Mouse (Mus musculus): ENCODE measurements at regions not wholly inside any gene's neighbourhood (a gene's known extent, or its start where the extent isn't known, plus 50 kb on each side); places are given as distances from the start of the nearest gene placed in this dataset.

DNA sequence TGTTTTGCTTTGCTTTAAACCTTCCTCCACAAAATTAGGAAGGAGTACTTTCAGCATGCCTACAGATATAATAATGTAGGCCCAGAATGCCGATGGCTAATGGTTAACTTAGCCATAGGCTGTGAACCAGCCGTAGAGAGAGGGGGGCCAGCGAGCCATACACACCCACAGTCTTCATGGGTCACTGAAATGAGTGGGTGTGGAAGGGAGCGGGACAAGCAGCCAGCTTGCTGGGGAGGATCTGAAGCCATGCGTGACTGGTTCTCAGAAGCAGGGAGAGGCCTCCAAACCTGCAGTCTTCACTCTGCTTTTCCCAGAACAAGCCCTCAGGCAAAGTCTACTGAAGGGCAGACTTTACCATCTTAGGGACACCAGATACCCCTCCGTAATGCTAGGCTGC lies 50.8 kb upstream of the Ptpn13 start:
- no peak overlapping the region for H3K27ac ChIP-seq (ENCODE audit: low read depth, low read length)
- H3K4me2 ChIP-seq (ENCODE audit: low read depth, low read length, severe bottlenecking): no peak overlapping the region
- no peaks in the 10 kb centered on the region for H3K9me3 ChIP-seq (ENCODE audit: control insufficient read depth, low read length)
- H3K27me3 ChIP-seq (ENCODE audit: control insufficient read depth, insufficient read depth, low read length): no peaks in the 10 kb centered on the region
- H3K4me3 ChIP-seq (ENCODE audit: low read depth, low read length): no peak overlapping the region
- DNase-seq (ENCODE audit: low spot score) (no peak), ATAC-seq (replicated peaks; ENCODE audit: low FRiP score) (no peak)
- H3K36me3 ChIP-seq (ENCODE audit: control insufficient read depth, insufficient read depth, low read length): no peaks in the 10 kb centered on the region
- WGBS: 85% methylated on average over 6 of the region's 6 CpGs
- H3K4me1 ChIP-seq (replicated peaks; ENCODE audit: control insufficient read depth, insufficient read depth, low read length): no peaks in the 10 kb centered on the region
- no peak overlapping the region for H3K9ac ChIP-seq (ENCODE audit: low read length)

DNA sequence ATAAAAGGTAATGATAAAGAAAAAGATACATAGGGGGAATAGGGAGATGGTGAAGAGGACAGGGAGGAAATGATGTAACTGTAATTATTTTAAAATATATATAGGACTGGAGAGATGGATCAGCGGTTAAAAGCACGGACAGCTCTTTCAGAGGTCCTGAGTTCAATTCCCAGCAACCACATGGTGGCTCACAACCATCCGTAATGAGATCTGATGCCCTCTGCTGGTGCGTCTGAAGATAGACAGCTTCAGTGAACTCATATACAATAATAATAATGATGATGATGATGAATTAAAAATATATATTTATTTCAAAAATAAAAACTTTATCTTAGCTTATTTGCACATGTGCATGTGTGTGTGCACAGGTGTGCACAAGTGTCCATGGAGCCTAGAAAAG lies 51.9 kb upstream of the Ptpn13 start:
- H3K9ac ChIP-seq (ENCODE audit: low read length): no peak overlapping the region
- no peaks in the 10 kb centered on the region for H3K27me3 ChIP-seq (ENCODE audit: control insufficient read depth, insufficient read depth, low read length)
- H3K4me3 ChIP-seq (ENCODE audit: low read depth, low read length): no peak overlapping the region
- H3K4me2 ChIP-seq (ENCODE audit: low read depth, low read length, severe bottlenecking): no peak overlapping the region
- no peaks in the 10 kb centered on the region for H3K36me3 ChIP-seq (ENCODE audit: control insufficient read depth, insufficient read depth, low read length)
- ATAC-seq (replicated peaks; ENCODE audit: low FRiP score): no peak
- no peak for DNase-seq (ENCODE audit: low spot score)
- no peaks in the 10 kb centered on the region for H3K9me3 ChIP-seq (ENCODE audit: control insufficient read depth, low read length)
- WGBS: 94% methylated on average over 4 of the region's 4 CpGs
- H3K4me1 ChIP-seq (replicated peaks; ENCODE audit: control insufficient read depth, insufficient read depth, low read length): no peaks in the 10 kb centered on the region
- H3K27ac ChIP-seq (ENCODE audit: low read depth, low read length): no peak overlapping the region

DNA sequence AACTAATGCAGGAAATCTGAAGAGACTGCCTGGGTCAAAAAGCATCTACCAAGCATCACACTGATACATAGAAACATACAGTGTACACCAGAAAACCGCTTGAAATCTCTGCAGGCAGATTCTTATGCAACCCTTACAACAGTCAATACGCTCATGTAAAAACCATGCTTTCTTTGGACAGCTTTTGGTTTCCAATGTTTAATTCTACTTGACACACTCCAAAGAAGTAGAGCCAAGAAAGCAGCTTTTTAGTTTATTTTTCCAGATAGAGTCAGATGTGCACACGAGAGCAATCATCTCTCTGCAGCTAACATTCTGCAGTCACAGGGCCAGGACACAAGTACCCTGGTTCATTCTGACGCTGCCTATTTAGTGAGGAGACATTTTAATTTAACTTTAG lies 54.5 kb upstream of the Ptpn13 start:
- Histone ChIP-seq H3K4me2 (ENCODE audit: low read depth, low read length, severe bottlenecking) (no peak overlapping the region), H3K27ac (ENCODE audit: low read depth, low read length) (no peak overlapping the region), H3K9ac (ENCODE audit: low read length) (no peak overlapping the region), H3K27me3 (ENCODE audit: control insufficient read depth, insufficient read depth, low read length) (no peaks in the 10 kb centered on the region), H3K9me3 (ENCODE audit: control insufficient read depth, low read length) (no peaks in the 10 kb centered on the region), H3K4me1 (replicated peaks; ENCODE audit: control insufficient read depth, insufficient read depth, low read length) (no peaks in the 10 kb centered on the region), H3K36me3 (ENCODE audit: control insufficient read depth, insufficient read depth, low read length) (no peaks in the 10 kb centered on the region), H3K4me3 (ENCODE audit: low read depth, low read length) (no peak overlapping the region)
- ATAC-seq (replicated peaks; ENCODE audit: low FRiP score) (no peak), DNase-seq (ENCODE audit: low spot score) (no peak)
- 87% methylated on average over 4 of the region's 4 CpGs for WGBS

DNA sequence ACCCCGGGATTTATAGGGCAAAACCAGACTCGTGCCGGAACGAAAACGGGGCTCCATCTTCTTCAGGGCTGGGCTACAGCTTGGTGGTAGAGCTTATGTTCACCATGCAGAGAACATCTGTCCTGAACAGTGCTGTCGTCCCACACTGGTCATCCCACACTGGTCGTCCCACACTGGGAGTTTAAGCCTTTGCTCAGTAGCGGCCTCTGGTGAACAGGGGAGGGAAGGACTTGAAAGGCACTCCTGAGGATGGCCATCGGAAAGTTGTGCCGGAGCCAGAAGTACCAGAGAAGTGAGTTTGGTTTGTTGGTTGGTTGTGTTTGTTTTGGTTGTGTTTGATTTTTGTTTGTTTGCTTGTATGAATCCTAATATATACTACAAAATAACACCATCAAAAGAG lies 56.0 kb upstream of the Ptpn13 start:
- Histone ChIP-seq H3K4me3 (ENCODE audit: low read depth, low read length) (no peak overlapping the region), H3K9me3 (ENCODE audit: control insufficient read depth, low read length) (no peaks in the 10 kb centered on the region), H3K36me3 (ENCODE audit: control insufficient read depth, insufficient read depth, low read length) (no peaks in the 10 kb centered on the region), H3K9ac (ENCODE audit: low read length) (no peak overlapping the region), H3K4me2 (ENCODE audit: low read depth, low read length, severe bottlenecking) (no peak overlapping the region), H3K27ac (ENCODE audit: low read depth, low read length) (no peak overlapping the region), H3K27me3 (ENCODE audit: control insufficient read depth, insufficient read depth, low read length) (no peaks in the 10 kb centered on the region), H3K4me1 (replicated peaks; ENCODE audit: control insufficient read depth, insufficient read depth, low read length) (0 out of 2 replicates have a peak, but pooled peaks cover 2% of the 10 kb centered on the region)
- DNase-seq (ENCODE audit: low spot score) (no peak), ATAC-seq (replicated peaks; ENCODE audit: low FRiP score) (no peak)
- WGBS: 83% methylated on average over 10 of the region's 10 CpGs

DNA sequence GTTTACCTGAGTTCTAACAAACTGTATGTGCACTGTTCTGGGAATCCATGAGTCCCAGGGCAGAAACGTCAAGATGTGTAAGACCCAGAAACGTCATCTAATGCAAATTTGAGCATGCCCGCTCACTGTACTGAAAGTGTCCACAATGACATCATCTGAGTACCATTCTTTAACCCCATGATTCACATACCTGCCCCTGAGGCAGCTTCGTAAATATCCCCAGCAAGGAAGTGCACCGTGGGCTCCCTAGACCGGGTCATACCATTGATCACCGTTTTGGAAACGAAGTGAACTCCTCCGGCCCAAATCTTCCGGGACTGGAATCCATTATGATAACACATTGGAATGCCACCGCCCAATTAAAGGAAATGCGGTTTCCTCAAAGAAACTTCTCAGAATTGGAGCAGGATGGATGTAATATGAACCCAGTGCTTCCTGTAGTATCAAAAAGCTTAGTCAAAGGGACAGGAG lies 57.8 kb upstream of the Ptpn13 start:
- no peaks in the 10 kb centered on the region for H3K9me3 ChIP-seq (ENCODE audit: control insufficient read depth, low read length)
- no peaks in the 10 kb centered on the region for H3K36me3 ChIP-seq (ENCODE audit: control insufficient read depth, insufficient read depth, low read length)
- H3K4me2 ChIP-seq (ENCODE audit: low read depth, low read length, severe bottlenecking): no peak overlapping the region
- 77% methylated on average over 12 of the region's 12 CpGs for WGBS
- no peak overlapping the region for H3K4me3 ChIP-seq (ENCODE audit: low read depth, low read length)
- 0 out of 2 replicates have a peak, but pooled peaks cover 2% of the 10 kb centered on the region for H3K4me1 ChIP-seq (replicated peaks; ENCODE audit: control insufficient read depth, insufficient read depth, low read length)
- H3K27ac ChIP-seq (ENCODE audit: low read depth, low read length): no peak overlapping the region
- DNase-seq (ENCODE audit: low spot score) (no peak), ATAC-seq (replicated peaks; ENCODE audit: low FRiP score) (no peak)
- no peak overlapping the region for H3K9ac ChIP-seq (ENCODE audit: low read length)
- no peaks in the 10 kb centered on the region for H3K27me3 ChIP-seq (ENCODE audit: control insufficient read depth, insufficient read depth, low read length)

DNA sequence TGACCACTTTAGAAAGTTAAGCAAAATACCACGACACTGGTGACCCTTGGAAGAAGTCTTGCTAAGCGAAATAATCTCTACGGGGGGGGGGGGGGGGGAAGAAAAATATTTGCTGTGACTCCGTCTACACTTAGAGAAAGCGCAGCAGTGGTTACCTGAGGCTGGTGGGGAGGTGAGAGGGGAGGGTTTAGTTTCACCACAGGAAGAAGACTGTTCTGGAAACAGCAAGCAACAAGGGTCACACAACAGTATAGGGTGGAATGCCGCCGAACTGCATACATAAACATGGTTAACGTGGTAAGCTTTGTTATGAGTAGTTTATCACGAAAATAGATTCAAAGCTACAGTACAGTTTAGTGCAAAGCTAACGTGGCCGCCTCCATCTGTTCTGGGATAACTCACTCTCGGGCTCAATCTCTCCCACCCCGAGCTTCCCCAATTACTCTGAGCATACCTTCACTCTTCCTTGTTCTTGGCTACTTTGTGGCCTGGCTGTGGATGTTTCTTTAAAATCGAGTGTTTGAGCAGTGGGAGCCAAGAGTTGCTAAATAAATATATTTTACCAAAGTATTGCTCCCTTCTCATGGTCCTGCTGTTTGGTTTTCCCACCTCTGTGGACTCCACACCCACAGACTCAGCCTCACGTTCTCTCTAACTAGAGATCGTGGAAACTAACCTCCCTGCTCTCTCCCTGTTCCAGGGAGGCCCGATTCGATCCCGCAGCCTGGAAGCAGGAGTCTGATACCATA lies 59.1 kb upstream of the Ptpn13 start:
- no peak overlapping the region for H3K9ac ChIP-seq (ENCODE audit: low read length)
- H3K27me3 ChIP-seq (ENCODE audit: control insufficient read depth, insufficient read depth, low read length): no peaks in the 10 kb centered on the region
- no peak overlapping the region for H3K4me2 ChIP-seq (ENCODE audit: low read depth, low read length, severe bottlenecking)
- no peak overlapping the region for H3K27ac ChIP-seq (ENCODE audit: low read depth, low read length)
- H3K4me1 ChIP-seq (replicated peaks; ENCODE audit: control insufficient read depth, insufficient read depth, low read length): 0 out of 2 replicates have a peak, but pooled peaks cover 2% of the 10 kb centered on the region
- no peaks in the 10 kb centered on the region for H3K36me3 ChIP-seq (ENCODE audit: control insufficient read depth, insufficient read depth, low read length)
- H3K9me3 ChIP-seq (ENCODE audit: control insufficient read depth, low read length): no peaks in the 10 kb centered on the region
- no peak for DNase-seq (ENCODE audit: low spot score)
- no peak for ATAC-seq (replicated peaks; ENCODE audit: low FRiP score)
- no peak overlapping the region for H3K4me3 ChIP-seq (ENCODE audit: low read depth, low read length)
- WGBS: 95% methylated on average over 19 of the region's 19 CpGs

DNA sequence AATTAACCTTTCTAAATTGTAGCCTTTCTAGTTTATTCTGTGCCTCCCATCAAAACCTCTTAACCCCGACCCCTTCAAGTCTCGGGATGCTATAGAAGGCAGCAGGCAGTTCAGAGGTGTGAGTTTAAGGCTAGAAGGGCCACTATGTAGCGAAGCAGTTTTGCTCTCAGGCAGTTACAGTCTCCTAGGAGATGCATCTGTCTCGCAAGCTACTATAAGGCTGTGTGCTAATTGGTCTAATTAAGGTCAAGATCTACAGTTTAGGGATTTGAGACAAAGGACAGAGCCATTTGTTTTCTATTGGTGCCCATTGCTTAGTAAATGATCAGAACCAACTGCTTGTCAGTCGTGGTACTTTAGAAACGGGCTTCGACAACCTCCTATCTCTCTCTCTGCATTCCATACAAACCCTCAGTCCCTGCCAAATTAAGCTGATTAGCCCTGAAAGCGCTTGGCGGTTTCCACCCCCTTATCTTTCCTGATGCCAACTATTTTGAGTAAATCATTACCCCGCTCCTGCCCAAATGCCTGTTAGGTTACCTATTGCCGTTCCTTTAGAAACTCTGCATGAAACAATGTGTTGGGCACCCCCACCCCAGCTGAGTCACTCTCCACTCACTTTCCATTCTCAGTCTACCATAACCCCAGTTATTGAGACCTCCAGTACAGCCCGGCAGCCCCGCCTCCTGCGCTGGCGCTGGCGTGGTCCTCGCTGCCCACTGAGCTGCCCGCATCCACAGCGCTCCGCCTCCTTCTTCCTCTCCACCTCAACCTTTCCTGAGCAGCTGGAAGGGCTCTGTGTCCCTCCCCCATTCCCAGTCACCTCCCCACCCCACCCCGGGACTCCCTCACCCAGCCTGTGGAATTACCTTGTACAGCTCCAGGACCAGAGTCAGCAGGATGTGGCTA lies 59.9 kb upstream of the Ptpn13 start:
- no peak for DNase-seq (ENCODE audit: low spot score)
- no peaks in the 10 kb centered on the region for H3K9me3 ChIP-seq (ENCODE audit: control insufficient read depth, low read length)

DNA sequence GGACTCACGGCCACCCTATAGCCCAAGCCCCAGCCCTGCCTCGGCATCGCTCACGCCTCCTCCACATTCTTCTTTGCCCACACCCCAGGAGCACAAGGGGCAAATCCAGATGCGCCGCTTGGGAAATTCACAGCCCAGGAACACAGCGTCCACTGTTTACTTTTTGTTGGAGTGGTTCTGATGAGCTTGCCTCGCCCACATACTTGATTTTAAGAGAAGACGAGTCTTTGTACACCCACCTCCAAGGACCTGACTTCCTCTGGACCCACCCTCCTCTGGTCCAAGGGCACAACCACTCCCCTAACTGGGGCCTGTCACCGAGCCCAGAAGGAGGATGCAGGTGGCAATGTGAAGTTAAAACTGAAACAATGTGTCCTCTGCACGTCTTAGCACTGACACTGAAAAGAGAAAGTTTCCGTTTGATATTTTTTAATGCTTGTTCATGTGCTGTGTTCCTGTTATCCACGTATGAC lies 64.2 kb upstream of the Ptpn13 start:
- 82% methylated on average over 13 of the region's 13 CpGs for WGBS
- no peaks in the 10 kb centered on the region for H3K9me3 ChIP-seq (ENCODE audit: control insufficient read depth, low read length)
- H3K27ac ChIP-seq (ENCODE audit: low read depth, low read length): no peak overlapping the region
- ATAC-seq (replicated peaks; ENCODE audit: low FRiP score): no peak
- 0 out of 2 replicates have a peak, but pooled peaks cover 2% of the 10 kb centered on the region for H3K4me1 ChIP-seq (replicated peaks; ENCODE audit: control insufficient read depth, insufficient read depth, low read length)
- H3K36me3 ChIP-seq (ENCODE audit: control insufficient read depth, insufficient read depth, low read length): no peaks in the 10 kb centered on the region
- DNase-seq (ENCODE audit: low spot score): no peak
- no peak overlapping the region for H3K4me2 ChIP-seq (ENCODE audit: low read depth, low read length, severe bottlenecking)
- H3K27me3 ChIP-seq (ENCODE audit: control insufficient read depth, insufficient read depth, low read length): no peaks in the 10 kb centered on the region
- no peak overlapping the region for H3K4me3 ChIP-seq (ENCODE audit: low read depth, low read length)
- no peak overlapping the region for H3K9ac ChIP-seq (ENCODE audit: low read length)

More for the DNA sequence above, 59.9 kb upstream of the Ptpn13 start:
- no peak overlapping the region for H3K9ac ChIP-seq (ENCODE audit: low read length)
- H3K4me2 ChIP-seq (ENCODE audit: low read depth, low read length, severe bottlenecking): no peak overlapping the region
- no peaks in the 10 kb centered on the region for H3K36me3 ChIP-seq (ENCODE audit: control insufficient read depth, insufficient read depth, low read length)
- H3K27ac ChIP-seq (ENCODE audit: low read depth, low read length): no peak overlapping the region
- H3K4me1 ChIP-seq (replicated peaks; ENCODE audit: control insufficient read depth, insufficient read depth, low read length): 0 out of 2 replicates have a peak, but pooled peaks cover 2% of the 10 kb centered on the region
- 84% methylated on average over 21 of the region's 21 CpGs for WGBS
- H3K27me3 ChIP-seq (ENCODE audit: control insufficient read depth, insufficient read depth, low read length): no peaks in the 10 kb centered on the region
- no peak overlapping the region for H3K4me3 ChIP-seq (ENCODE audit: low read depth, low read length)
- peak; percentile 75 for ATAC-seq (replicated peaks; ENCODE audit: low FRiP score)

Data from forebrain, embryonic 11.5 days (tissue).